Mouse (Mus musculus) embryonic facial prominence, embryonic 15.5 days (tissue): ENCODE data around the gene Cpne4. TPM values are rescaled to one million over a fixed set of nuclear protein-coding genes. Genes with fewer than 3 reads are reported as not detected.

Experiments
- ATAC-seq: fragments of 200-750 bp; cut with Nextera tagmentation; 2 replicates; pipeline ENCODE4 v1.8.0; 2017; ENCODE audit warnings: low read depth, moderate TSS enrichment; ENCODE audit not compliant: insufficient number of reproducible peaks, low FRiP score, low TSS enrichment
- H3K27ac ChIP-seq: fragments of 300-500 bp; sonication (generic); replicated peaks from 2 replicates; pipeline ENCODE4 v1.5.1; 2015; ENCODE audit warnings: mild to moderate bottlenecking, inconsistent platforms
- H3K27me3 ChIP-seq: fragments of 300-500 bp; sonication (generic); 2 replicates; pipeline ENCODE4 v1.6.1; 2015; ENCODE audit warnings: inconsistent platforms
- H3K36me3 ChIP-seq: fragments of 300-500 bp; sonication (generic); 2 replicates; pipeline ENCODE4 v1.6.1; 2015; ENCODE audit warnings: mild to moderate bottlenecking, inconsistent platforms
- H3K4me1 ChIP-seq: fragments of 300-500 bp; sonication (generic); 2 replicates; pipeline ENCODE4 v1.6.1; 2015; ENCODE audit warnings: inconsistent platforms
- H3K4me2 ChIP-seq: fragments of 300-500 bp; sonication (generic); replicated peaks from 2 replicates; pipeline ENCODE4 v1.6.1; 2015; ENCODE audit warnings: mild to moderate bottlenecking, inconsistent platforms
- H3K4me3 ChIP-seq: fragments of 300-500 bp; sonication (generic); replicated peaks from 2 replicates; pipeline ENCODE4 v1.5.1; 2015; ENCODE audit warnings: mild to moderate bottlenecking, inconsistent platforms
- H3K9ac ChIP-seq: fragments of 300-500 bp; sonication (generic); 2 replicates; pipeline ENCODE4 v1.6.1; 2015; ENCODE audit warnings: inconsistent platforms
- H3K9me3 ChIP-seq: fragments of 300-500 bp; sonication (generic); replicated peaks from 2 replicates; pipeline ENCODE4 v1.6.1; 2016; ENCODE audit warnings: inconsistent platforms
- WGBS: fragments of 180-500 bp; shearing (Covaris S2); methylation state at CpG from one replicate; pipeline ENCODE4 v1.1.7; 2015; 5-methylcytosine and 5-hydroxymethylcytosine counted together
- polyA plus RNA-seq: library from polyadenylated mRNA; unstranded; fragments of >200 nt; fragmentation: Nextera tagmentation; extraction: Ambion mirVana; gene quantifications from 2 replicates; pipeline ENCODE4 v1.2.1, GENCODE M21; 2015

Cpne4 gene
- 1.4 and 2.2 TPM in 2 replicates for polyA plus RNA-seq

DNA sequence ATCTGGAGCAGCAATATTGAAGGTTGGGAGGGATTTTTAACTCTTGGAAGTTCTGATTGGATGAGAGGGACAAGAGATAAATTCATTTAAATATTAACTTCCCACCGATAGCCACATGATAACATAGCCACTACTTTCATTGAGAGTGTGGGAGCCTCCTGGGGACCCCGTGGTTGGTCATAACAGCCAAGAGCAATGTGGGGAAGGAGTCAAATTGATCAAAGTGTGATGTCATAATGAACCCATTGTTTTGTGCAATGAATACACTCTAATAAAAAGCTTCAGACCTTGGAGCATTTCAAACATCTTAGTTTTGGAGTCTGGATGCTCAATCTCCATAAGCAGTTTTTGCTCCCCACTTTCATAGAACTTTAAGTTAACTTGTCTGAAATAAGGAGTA, at the start of gene Cpne4:
Gene Cpne4 (plus strand): TSS at position 301 of the 400 bp plus-strand sequence.
- H3K4me3 ChIP-seq, result no peak within 1 kb of the TSS
- H3K36me3 ChIP-seq, result no peaks in the 10 kb centered on the region
- H3K9me3 ChIP-seq, result no peaks in the 10 kb centered on the region
- no peak for ATAC-seq
- no peak within 1 kb of the TSS for H3K27ac ChIP-seq
- H3K4me1 ChIP-seq, result no peaks in the 10 kb centered on the region
- no peak within 1 kb of the TSS for H3K9ac ChIP-seq
- 75% methylated on average over 2 of the region's 2 CpGs for WGBS
- no peaks in the 10 kb centered on the region for H3K27me3 ChIP-seq
- no peak within 1 kb of the TSS for H3K4me2 ChIP-seq

DNA sequence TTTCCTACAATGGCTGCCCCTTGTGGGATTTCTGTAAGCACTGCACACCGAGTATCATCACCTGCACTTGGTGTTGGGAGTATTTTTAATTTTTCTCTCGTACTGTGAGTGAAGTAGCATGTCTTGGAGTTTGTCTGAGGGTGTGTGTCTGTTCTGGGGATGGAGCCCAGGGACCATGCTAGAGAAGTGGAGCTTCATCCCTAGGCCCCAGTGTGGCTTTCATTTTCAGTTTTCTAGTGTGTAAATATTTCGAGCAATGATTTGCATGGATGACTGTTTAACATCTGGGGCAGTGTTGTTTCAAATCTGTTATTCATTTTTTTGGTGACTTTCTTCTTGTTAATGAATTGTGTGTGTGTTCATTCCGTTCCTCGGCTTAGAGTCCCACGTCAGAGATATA, 31.9 kb upstream of the Cpne4 start:
- no peaks in the 10 kb centered on the region for H3K27me3 ChIP-seq
- no peaks in the 10 kb centered on the region for H3K36me3 ChIP-seq
- H3K4me3 ChIP-seq, result no peak overlapping the region
- no peak overlapping the region for H3K27ac ChIP-seq
- H3K4me2 ChIP-seq, result no peak overlapping the region
- no peaks in the 10 kb centered on the region for H3K9me3 ChIP-seq
- H3K9ac ChIP-seq, result no peak overlapping the region
- H3K4me1 ChIP-seq, result no peaks in the 10 kb centered on the region
- no peak for ATAC-seq
- 64% methylated on average over 6 of the region's 6 CpGs for WGBS

DNA sequence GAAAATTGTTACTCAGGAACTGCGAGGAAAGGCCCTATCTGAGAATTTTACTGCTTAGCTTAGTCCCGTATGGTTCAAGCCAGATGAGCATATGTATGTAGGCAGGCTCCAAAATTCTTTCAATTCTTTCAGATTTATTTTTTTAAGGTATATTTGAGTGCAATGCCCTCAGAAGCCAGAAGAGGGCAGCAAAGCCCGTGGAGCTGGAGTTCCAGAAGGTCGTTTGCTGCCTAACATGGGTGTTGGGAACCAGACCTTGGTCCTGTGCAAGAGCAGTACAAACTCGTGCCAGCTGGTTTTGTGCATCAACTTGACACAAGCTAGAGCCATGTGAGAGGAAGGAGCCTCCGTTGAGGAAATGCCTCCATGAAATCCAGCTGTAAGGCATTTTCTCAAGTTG, 11.6 kb upstream of the Cpne4 start:
- Histone ChIP-seq H3K27me3 (no peaks in the 10 kb centered on the region), H3K27ac (no peak overlapping the region), H3K4me2 (no peak overlapping the region), H3K9ac (no peak overlapping the region), H3K36me3 (no peaks in the 10 kb centered on the region), H3K9me3 (no peaks in the 10 kb centered on the region; the same call in 1 of the 2 replicates), H3K4me3 (no peak overlapping the region), H3K4me1 (no peaks in the 10 kb centered on the region)
- ATAC-seq, result no peak
- WGBS, result 53% methylated on average over 6 of the region's 6 CpGs

DNA sequence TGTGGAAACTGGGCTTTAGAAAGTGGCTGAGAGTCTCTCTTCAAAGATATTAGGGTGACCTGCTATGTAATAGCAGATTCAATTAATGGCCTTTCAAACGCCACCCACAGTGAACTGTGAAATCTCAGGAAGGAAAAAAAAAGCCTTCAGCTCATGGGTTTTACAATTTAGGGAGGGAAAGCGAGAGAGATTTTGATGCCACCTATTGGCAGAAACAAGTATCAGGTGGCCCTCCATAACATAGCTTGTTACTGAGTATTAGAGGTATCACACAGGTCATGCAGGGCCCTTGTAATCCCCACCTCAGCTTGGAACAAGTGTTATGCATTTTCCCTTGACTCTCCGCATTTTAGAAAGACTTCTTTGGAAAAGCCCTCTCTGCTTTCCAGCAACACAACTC, 18.7 kb downstream of the Cpne4 start:
- Histone ChIP-seq H3K27ac (no peak overlapping the region), H3K4me3 (no peak overlapping the region), H3K4me2 (no peak overlapping the region), H3K4me1 (no peaks in the 10 kb centered on the region), H3K9ac (no peak overlapping the region), H3K27me3 (peaks cover 16% of the 10 kb centered on the region), H3K36me3 (no peaks in the 10 kb centered on the region), H3K9me3 (no peaks in the 10 kb centered on the region)
- WGBS, result 39% methylated on average over 3 of the region's 3 CpGs
- no peak for ATAC-seq

DNA sequence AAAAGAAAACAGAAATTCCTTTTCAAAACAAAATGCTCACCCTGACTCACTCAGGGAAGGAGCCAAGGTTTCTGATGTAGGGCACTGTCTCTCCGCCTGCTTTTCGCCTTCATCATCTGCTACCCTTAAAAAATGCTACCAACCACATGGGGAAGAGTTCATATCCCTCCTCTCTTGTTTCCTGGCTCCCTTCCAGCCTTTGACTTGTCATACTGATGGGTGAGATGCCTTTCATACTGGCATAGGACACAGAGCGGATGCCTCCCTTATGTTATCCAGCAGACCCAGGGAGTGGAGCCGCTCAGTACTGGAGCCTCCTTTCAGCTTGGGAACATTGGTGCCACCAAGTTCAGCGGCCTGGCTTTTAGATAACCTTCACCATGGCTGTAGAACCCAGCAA, 19.4 kb downstream of the Cpne4 start:
- Histone ChIP-seq H3K27ac (no peak overlapping the region), H3K27me3 (peaks cover 20% of the 10 kb centered on the region), H3K36me3 (no peaks in the 10 kb centered on the region), H3K4me2 (no peak overlapping the region), H3K4me3 (no peak overlapping the region), H3K9me3 (no peaks in the 10 kb centered on the region), H3K4me1 (no peaks in the 10 kb centered on the region), H3K9ac (no peak overlapping the region)
- 77% methylated on average over 5 of the region's 5 CpGs for WGBS
- ATAC-seq, result no peak

DNA sequence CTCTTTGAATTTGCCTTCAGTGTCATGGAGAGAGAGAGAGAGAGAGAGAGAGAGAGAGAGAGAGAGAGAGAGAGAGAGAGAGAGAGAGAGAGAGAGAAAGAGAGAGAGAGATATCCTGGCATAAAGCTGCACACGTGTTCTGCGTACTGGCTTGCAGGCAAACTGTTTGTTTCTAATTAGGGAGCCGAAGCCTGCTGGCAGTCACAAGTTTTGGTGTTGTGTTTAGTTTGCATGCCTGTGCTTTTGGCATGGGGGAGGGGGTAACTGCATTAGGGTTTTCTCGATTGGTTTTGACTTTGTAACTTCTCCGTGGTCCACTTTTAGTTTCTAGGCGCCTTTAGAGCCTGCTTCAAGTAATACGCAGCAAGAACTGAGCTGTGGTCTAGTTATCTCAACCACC, 20.0 kb downstream of the Cpne4 start:
- 49% methylated on average over 7 of the region's 7 CpGs for WGBS
- Histone ChIP-seq H3K9ac (no peak overlapping the region), H3K4me2 (no peak overlapping the region), H3K36me3 (no peaks in the 10 kb centered on the region), H3K4me1 (no peaks in the 10 kb centered on the region), H3K4me3 (no peak overlapping the region), H3K27me3 (peaks cover 20% of the 10 kb centered on the region), H3K27ac (no peak overlapping the region), H3K9me3 (no peaks in the 10 kb centered on the region)
- no peak for ATAC-seq

DNA sequence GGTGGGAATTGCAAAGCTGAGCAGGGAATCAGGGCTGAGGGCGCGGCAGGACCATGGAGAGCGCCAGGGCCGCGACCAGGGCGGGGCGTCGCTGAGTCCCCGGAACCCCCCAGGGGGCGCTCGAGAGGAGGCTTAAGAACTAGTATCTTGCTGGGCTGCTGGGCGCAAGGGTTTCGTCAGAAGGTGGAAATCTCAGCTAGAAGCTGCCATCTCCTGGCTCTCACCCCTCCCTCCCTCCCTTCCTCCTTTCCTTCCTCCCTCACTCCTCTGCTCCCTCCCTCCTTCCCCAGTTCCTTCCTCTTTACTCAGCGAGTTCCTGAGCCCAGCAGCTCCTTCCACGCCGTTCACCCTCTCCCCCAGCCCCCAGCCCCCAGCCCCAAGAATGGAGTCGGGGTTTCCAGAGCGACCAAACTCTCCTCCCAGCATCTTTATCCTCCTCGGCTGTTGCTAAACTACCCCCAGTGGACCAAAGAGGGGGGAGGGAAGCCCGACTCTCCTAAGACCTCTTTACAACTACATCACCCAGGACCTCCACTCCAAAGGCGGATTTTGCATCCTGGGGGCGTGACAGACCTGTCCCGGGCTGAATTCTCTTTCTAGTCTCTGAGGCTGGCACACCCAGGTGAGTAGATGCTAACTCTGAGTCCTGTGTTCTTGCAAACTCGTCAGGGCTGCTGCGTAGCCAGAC, 22.5 kb downstream of the Cpne4 start:
- Histone ChIP-seq H3K4me3 (no peak overlapping the region), H3K9me3 (no peaks in the 10 kb centered on the region), H3K9ac (no peak overlapping the region), H3K27me3 (peaks cover 23% of the 10 kb centered on the region), H3K4me1 (no peaks in the 10 kb centered on the region), H3K36me3 (no peaks in the 10 kb centered on the region), H3K4me2 (no peak overlapping the region), H3K27ac (no peak overlapping the region)
- under 1% methylated on average over 25 of the region's 25 CpGs for WGBS
- no peak for ATAC-seq

DNA sequence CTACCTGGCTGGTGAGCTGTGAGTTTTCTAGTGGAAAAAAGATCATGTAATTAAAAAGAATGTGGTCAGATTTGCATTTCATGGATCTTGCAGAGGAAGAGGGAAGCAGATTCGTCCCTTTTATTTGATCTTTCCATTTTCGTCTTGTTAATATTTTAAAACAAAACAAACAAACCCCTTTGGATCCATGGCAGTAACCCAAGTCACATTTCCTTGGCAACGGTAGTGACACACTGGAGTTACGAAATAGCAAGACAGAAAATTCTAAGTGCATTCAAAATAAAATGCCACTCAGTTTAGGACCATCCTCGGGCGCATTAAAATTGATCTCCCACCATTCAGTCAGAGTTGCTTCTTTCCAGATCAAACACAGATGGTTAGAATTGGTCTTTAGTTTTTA, 25.8 kb downstream of the Cpne4 start:
- no peaks in the 10 kb centered on the region for H3K4me1 ChIP-seq
- no peaks in the 10 kb centered on the region for H3K9me3 ChIP-seq
- WGBS, result 62% methylated on average over 6 of the region's 6 CpGs
- no peaks in the 10 kb centered on the region for H3K36me3 ChIP-seq
- ATAC-seq, result no peak
- H3K4me2 ChIP-seq, result no peak overlapping the region
- H3K27ac ChIP-seq, result no peak overlapping the region
- peaks cover 23% of the 10 kb centered on the region for H3K27me3 ChIP-seq
- H3K9ac ChIP-seq, result no peak overlapping the region
- no peak overlapping the region for H3K4me3 ChIP-seq

DNA sequence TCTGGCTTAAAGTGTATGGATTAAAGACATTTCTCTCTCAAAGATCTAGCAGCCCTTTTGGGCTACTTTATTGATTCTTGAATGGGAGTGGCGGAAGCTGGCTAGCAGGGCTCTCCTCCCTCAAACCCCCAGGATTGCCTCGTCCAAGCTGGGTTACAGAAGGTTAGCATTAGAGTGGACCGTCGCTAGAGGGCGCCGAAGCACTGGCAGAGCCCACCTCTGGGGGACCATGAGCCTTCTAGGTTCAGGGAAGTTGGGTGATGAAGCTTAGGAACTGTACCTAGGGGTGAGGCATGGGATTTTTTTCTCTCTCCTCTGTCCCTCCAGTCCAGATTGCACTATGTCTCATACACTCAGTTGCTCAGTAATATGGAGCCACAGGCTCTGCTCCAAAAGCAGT, 27.4 kb downstream of the Cpne4 start:
- 2% methylated on average over 6 of the region's 6 CpGs for WGBS
- Histone ChIP-seq H3K27me3 (peaks cover 18% of the 10 kb centered on the region), H3K27ac (no peak overlapping the region), H3K4me1 (no peaks in the 10 kb centered on the region), H3K4me3 (no peak overlapping the region), H3K9ac (no peak overlapping the region), H3K4me2 (no peak overlapping the region), H3K9me3 (no peaks in the 10 kb centered on the region), H3K36me3 (no peaks in the 10 kb centered on the region)
- no peak for ATAC-seq

DNA sequence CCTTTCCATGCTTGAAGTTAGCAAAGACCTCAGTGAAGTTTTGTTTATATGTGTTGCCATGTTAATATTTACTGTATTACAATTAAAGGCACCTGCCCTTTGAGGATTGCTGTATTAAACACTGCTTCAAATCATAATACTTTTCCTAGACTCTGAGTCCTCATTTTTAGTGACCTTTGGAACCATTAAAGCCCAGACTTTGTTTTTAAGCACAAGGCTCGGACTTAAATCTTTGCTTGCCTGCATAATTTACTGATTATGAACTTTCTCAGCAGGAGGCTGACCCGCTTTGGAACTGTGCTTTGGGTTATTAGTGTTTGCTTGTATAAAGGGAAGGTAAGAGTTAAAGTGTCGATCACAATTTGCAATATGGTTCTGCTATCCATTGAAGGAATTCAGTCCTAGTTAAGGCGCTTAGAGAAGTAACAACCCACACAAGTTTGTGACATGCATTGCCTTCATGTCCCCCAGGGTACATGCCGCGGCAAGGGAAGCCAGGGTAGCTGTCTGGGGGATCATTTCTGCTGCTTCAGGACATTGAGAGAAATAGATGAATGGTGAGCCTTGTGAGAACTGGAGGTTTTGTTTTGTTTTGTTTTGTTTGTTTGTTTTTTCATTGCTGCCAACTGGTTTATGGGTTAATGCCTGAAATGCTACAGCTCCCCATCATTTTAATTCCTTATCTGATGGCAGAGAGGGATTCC, 35.0 kb downstream of the Cpne4 start:
- H3K36me3 ChIP-seq, result no peaks in the 10 kb centered on the region
- no peak overlapping the region for H3K9ac ChIP-seq
- WGBS, result 51% methylated on average over 6 of the region's 6 CpGs
- no peak overlapping the region for H3K4me3 ChIP-seq
- no peak overlapping the region for H3K27ac ChIP-seq
- no peaks in the 10 kb centered on the region for H3K9me3 ChIP-seq
- peaks cover 3% of the 10 kb centered on the region; the same call in 1 of the 2 replicates for H3K27me3 ChIP-seq
- no peaks in the 10 kb centered on the region for H3K4me1 ChIP-seq
- no peak overlapping the region for H3K4me2 ChIP-seq
- ATAC-seq, result no peak

DNA sequence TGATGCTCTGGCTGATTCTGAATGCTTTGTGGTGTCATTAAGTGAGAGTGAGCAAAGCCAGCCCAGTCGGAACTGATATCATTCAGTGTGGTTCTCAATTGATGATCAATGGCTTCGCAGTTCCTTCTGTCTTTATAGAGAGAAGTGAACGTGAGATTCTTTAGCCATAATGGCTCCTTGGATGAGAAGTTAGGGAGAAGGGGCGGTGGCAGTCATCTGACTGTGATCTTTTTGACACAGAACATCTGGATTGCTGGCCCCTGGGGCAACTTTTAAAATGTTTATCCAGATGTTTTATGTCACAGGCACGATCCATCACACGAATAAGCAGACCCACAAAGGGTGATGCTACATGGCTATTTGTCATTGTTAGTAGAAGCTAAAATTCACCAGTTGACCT, 35.6 kb downstream of the Cpne4 start:
- no peak overlapping the region for H3K4me3 ChIP-seq
- no peak overlapping the region for H3K27ac ChIP-seq
- WGBS, result 22% methylated on average over 6 of the region's 6 CpGs
- no peak for ATAC-seq
- no peaks in the 10 kb centered on the region for H3K4me1 ChIP-seq
- no peak overlapping the region for H3K9ac ChIP-seq
- no peaks in the 10 kb centered on the region for H3K9me3 ChIP-seq
- no peak overlapping the region for H3K4me2 ChIP-seq
- no peaks in the 10 kb centered on the region for H3K36me3 ChIP-seq
- H3K27me3 ChIP-seq, result peaks cover 3% of the 10 kb centered on the region; the same call in 1 of the 2 replicates

DNA sequence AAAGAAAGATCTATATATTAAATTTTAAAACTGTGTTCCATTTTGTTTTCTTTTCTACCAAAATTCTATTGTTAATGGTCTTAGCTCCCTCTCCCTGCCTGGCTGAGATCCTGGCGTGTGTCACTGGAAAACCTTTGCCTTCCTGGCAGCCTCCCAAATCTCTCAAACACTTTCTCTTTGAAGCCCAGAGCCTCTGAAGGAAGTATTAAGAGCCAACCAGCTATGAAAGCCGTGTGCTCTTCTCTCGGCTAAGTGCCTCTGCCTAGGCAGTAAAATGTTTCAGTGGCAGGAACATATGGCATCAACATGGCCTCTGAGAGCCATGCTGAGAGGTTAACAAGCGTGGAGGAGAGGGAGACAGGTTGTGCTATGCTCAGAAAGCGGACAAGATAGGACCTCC, 47.5 kb downstream of the Cpne4 start:
- H3K27me3 ChIP-seq, result no peaks in the 10 kb centered on the region
- H3K27ac ChIP-seq, result no peak overlapping the region
- H3K4me3 ChIP-seq, result no peak overlapping the region
- H3K36me3 ChIP-seq, result no peaks in the 10 kb centered on the region
- H3K4me1 ChIP-seq, result no peaks in the 10 kb centered on the region
- 34% methylated on average over 5 of the region's 5 CpGs for WGBS
- no peak overlapping the region for H3K9ac ChIP-seq
- H3K4me2 ChIP-seq, result no peak overlapping the region
- H3K9me3 ChIP-seq, result no peaks in the 10 kb centered on the region
- no peak for ATAC-seq
